Mouse (Mus musculus): ENCODE measurements at regions not wholly inside any gene's neighbourhood (a gene's known extent, or its start where the extent isn't known, plus 50 kb on each side); places are given as distances from the start of the nearest gene placed in this dataset.

DNA sequence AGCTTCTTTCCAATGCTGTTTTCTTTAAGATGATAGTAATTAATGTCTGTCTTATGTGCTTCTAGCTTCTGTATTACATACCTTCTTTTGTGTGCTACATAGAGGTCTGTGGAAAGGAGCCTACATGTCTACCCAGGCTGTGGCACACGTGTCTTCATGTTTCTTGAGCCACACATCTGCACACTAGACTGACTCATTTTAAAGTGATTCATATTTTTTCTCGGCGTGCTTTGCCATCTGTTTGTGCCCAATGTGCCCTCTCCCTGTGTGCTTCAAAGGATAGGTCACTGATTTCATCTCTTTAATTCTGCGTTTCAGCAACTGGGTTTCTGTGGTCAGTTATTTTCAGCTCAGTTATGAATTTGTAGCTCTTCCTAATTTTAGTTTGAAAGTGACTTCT lies 377.6 kb downstream of the Cylc2 start:
- ATAC-seq, result no peak
- Histone ChIP-seq H3K36me3 (ENCODE audit: control insufficient read depth, insufficient read depth) (no peaks in the 10 kb centered on the region), H3K4me1 (replicated peaks; ENCODE audit: control insufficient read depth, insufficient read depth, low read length) (no peaks in the 10 kb centered on the region), H3K4me2 (replicated peaks; ENCODE audit: low read depth) (no peak overlapping the region), H3K4me3 (ENCODE audit: low read depth, low read length) (no peak overlapping the region), H3K9me3 (ENCODE audit: control insufficient read depth) (no peaks in the 10 kb centered on the region), H3K9ac (ENCODE audit: low read depth, low read length) (no peak overlapping the region), H3K27ac (ENCODE audit: low read depth, low read length) (no peak overlapping the region), H3K27me3 (replicated peaks; ENCODE audit: control insufficient read depth, insufficient read depth, low read length) (no peaks in the 10 kb centered on the region)
- WGBS, result 77% methylated on average over 4 of the region's 4 CpGs
- no peak for TF ChIP-seq CTCF (IDR thresholded peaks at IDR 0.05; ENCODE audit: low read depth)

GRCm38 (mm10) chr4:51597850-51598249 lies 381.4 kb downstream of the Cylc2 start:
- Histone ChIP-seq H3K27me3 (replicated peaks; ENCODE audit: control insufficient read depth, insufficient read depth, low read length) (no peaks in the 10 kb centered on the region), H3K27ac (ENCODE audit: low read depth, low read length) (no peak overlapping the region), H3K9me3 (ENCODE audit: control insufficient read depth) (no peaks in the 10 kb centered on the region), H3K4me3 (ENCODE audit: low read depth, low read length) (no peak overlapping the region), H3K36me3 (ENCODE audit: control insufficient read depth, insufficient read depth) (no peaks in the 10 kb centered on the region), H3K4me2 (replicated peaks; ENCODE audit: low read depth) (no peak overlapping the region), H3K4me1 (replicated peaks; ENCODE audit: control insufficient read depth, insufficient read depth, low read length) (no peaks in the 10 kb centered on the region), H3K9ac (ENCODE audit: low read depth, low read length) (no peak overlapping the region)
- WGBS, result 50% methylated on average over 3 of the region's 3 CpGs
- no peak for ATAC-seq
- TF ChIP-seq CTCF (IDR thresholded peaks at IDR 0.05; ENCODE audit: low read depth), result no peak

- no peaks in the 10 kb centered on the region for H3K27me3 ChIP-seq (replicated peaks; ENCODE audit: control insufficient read depth, insufficient read depth, low read length)
- no peak overlapping the region for H3K9ac ChIP-seq (ENCODE audit: low read depth, low read length)
- no peaks in the 10 kb centered on the region for H3K4me1 ChIP-seq (replicated peaks; ENCODE audit: control insufficient read depth, insufficient read depth, low read length)
- no peaks in the 10 kb centered on the region for H3K9me3 ChIP-seq (ENCODE audit: control insufficient read depth)
- H3K36me3 ChIP-seq (ENCODE audit: control insufficient read depth, insufficient read depth), result no peaks in the 10 kb centered on the region
- no peak overlapping the region for H3K27ac ChIP-seq (ENCODE audit: low read depth, low read length)
- no peak for ATAC-seq
- H3K4me2 ChIP-seq (replicated peaks; ENCODE audit: low read depth), result no peak overlapping the region
- WGBS, result 49% methylated on average over 6 of the region's 6 CpGs
- no peak overlapping the region for H3K4me3 ChIP-seq (ENCODE audit: low read depth, low read length)
- TF ChIP-seq CTCF (IDR thresholded peaks at IDR 0.05; ENCODE audit: low read depth), result no peak
Measured at GRCm38 (mm10) chr4:51599984-51600747, 383.7 kb downstream of the Cylc2 start.

DNA sequence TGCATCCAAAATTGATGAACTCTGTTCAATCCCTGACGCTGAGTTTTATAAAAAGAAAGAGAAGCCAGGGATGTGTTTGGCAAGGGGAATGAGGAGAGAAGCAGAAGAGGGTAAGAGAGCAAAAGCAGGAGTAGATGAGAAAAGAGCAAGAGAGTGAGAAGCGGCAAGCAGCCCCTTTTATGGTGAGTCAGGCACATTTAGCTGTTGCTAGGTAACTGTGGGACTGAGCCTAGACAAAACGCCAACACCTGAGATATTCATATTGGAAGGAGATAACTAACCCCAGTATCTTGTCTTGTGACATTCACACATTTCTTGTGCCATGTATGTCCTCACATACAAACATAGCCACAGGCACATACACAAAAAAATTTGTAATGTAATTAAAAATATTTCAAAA lies 410.8 kb downstream of the Cylc2 start:
- Histone ChIP-seq H3K27me3 (replicated peaks; ENCODE audit: control insufficient read depth, insufficient read depth, low read length) (no peaks in the 10 kb centered on the region), H3K36me3 (ENCODE audit: control insufficient read depth, insufficient read depth) (no peaks in the 10 kb centered on the region), H3K9me3 (ENCODE audit: control insufficient read depth) (no peaks in the 10 kb centered on the region), H3K4me2 (replicated peaks; ENCODE audit: low read depth) (no peak overlapping the region), H3K9ac (ENCODE audit: low read depth, low read length) (no peak overlapping the region), H3K4me3 (ENCODE audit: low read depth, low read length) (no peak overlapping the region), H3K4me1 (replicated peaks; ENCODE audit: control insufficient read depth, insufficient read depth, low read length) (no peaks in the 10 kb centered on the region), H3K27ac (ENCODE audit: low read depth, low read length) (no peak overlapping the region)
- 47% methylated on average over 3 of the region's 3 CpGs for whole genome bisulfite sequencing
- ATAC-seq, result no peak
- no peak for TF ChIP-seq CTCF (IDR thresholded peaks at IDR 0.05; ENCODE audit: low read depth)

GRCm38 (mm10) chr4:51633471-51633870 lies 417.0 kb downstream of the Cylc2 start:
- H3K27ac ChIP-seq (ENCODE audit: low read depth, low read length), result no peak overlapping the region
- no peak for TF ChIP-seq CTCF (IDR thresholded peaks at IDR 0.05; ENCODE audit: low read depth)
- WGBS, result 43% methylated on average over 1 of the region's 1 CpGs
- H3K4me2 ChIP-seq (replicated peaks; ENCODE audit: low read depth), result no peak overlapping the region
- no peak overlapping the region for H3K9ac ChIP-seq (ENCODE audit: low read depth, low read length)
- H3K4me3 ChIP-seq (ENCODE audit: low read depth, low read length), result no peak overlapping the region
- no peaks in the 10 kb centered on the region for H3K36me3 ChIP-seq (ENCODE audit: control insufficient read depth, insufficient read depth)
- no peaks in the 10 kb centered on the region for H3K9me3 ChIP-seq (ENCODE audit: control insufficient read depth)
- no peaks in the 10 kb centered on the region for H3K27me3 ChIP-seq (replicated peaks; ENCODE audit: control insufficient read depth, insufficient read depth, low read length)
- H3K4me1 ChIP-seq (replicated peaks; ENCODE audit: control insufficient read depth, insufficient read depth, low read length), result no peaks in the 10 kb centered on the region
- peak; percentile 60; the same call in 1 of the 2 replicates for ATAC-seq

GRCm38 (mm10) chr4:51657325-51657724 lies 440.8 kb downstream of the Cylc2 start:
- no peak for ATAC-seq
- no peak overlapping the region for H3K4me2 ChIP-seq (replicated peaks; ENCODE audit: low read depth)
- H3K27me3 ChIP-seq (replicated peaks; ENCODE audit: control insufficient read depth, insufficient read depth, low read length), result no peaks in the 10 kb centered on the region
- no peak for TF ChIP-seq CTCF (IDR thresholded peaks at IDR 0.05; ENCODE audit: low read depth)
- no peaks in the 10 kb centered on the region for H3K36me3 ChIP-seq (ENCODE audit: control insufficient read depth, insufficient read depth)
- H3K27ac ChIP-seq (ENCODE audit: low read depth, low read length), result no peak overlapping the region
- H3K4me3 ChIP-seq (ENCODE audit: low read depth, low read length), result no peak overlapping the region
- H3K9ac ChIP-seq (ENCODE audit: low read depth, low read length), result no peak overlapping the region
- no peaks in the 10 kb centered on the region for H3K4me1 ChIP-seq (replicated peaks; ENCODE audit: control insufficient read depth, insufficient read depth, low read length)
- WGBS, result 87% methylated on average over 2 of the region's 2 CpGs
- no peaks in the 10 kb centered on the region for H3K9me3 ChIP-seq (ENCODE audit: control insufficient read depth)

Measured in intestine, postnatal 0 days (tissue).